Mouse (Mus musculus) cerebellum, adult 18-20 months (tissue): ENCODE data around the gene Tmem235.

ENCODE experiments used
- DNase-seq, 2 experiments: peaks; one replicate each; pipeline ENCODE4 v3.0.0; 2021

Tmem235 gene

DNA sequence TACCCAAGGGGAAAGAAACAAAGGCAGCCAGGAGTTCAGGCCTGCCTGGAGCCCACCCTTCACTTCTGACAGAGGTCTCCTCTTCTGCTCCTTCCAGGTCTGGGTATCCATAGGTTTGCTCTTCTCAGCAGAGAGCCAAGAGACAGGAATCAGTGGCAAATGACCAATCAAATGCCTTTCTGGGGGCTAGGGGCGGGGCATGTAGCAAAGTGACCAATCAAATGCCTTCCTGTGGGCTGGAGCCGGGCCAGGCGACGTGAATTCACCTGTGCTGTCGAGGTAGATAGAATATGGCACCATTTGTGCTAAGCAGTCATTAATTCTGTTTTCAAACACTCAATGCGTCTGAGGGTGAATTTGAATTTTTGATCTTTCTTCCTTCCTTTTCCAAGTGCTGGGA lies 31.6 kb downstream of the Tmem235 start:
- no peak for DNase-seq

GRCm38 (mm10) chr11:117894676-117895075 lies 34.1 kb downstream of the Tmem235 start:
- no peak for DNase-seq

GRCm38 (mm10) chr11:117896533-117896932 lies 36.0 kb downstream of the Tmem235 start:
- no peak for DNase-seq

GRCm38 (mm10) chr11:117902282-117902681 lies 41.7 kb downstream of the Tmem235 start:
- no peak for DNase-seq

GRCm38 (mm10) chr11:117904442-117904841 lies 43.9 kb downstream of the Tmem235 start:
- no peak for DNase-seq

DNA sequence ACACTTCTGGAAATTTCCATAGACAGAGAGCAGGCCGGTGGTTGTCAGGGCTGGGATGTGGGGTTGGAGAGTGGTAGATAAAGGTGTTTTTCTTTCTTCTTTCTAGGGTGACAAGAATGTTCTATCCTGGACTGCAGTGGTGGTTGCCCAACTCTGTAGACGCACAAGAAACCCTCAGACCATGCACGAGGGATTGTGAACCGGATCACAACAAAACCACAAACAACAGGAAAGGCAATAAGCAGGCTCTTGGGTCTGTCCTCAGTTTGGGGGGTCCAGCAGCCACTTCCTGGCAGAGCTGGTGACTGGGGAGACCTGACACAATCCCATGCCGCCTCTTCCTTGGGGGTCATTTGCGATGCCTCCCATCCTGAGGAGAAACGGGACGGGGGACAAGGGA lies 48.8 kb downstream of the Tmem235 start:
- DNase-seq, result no peak

DNA sequence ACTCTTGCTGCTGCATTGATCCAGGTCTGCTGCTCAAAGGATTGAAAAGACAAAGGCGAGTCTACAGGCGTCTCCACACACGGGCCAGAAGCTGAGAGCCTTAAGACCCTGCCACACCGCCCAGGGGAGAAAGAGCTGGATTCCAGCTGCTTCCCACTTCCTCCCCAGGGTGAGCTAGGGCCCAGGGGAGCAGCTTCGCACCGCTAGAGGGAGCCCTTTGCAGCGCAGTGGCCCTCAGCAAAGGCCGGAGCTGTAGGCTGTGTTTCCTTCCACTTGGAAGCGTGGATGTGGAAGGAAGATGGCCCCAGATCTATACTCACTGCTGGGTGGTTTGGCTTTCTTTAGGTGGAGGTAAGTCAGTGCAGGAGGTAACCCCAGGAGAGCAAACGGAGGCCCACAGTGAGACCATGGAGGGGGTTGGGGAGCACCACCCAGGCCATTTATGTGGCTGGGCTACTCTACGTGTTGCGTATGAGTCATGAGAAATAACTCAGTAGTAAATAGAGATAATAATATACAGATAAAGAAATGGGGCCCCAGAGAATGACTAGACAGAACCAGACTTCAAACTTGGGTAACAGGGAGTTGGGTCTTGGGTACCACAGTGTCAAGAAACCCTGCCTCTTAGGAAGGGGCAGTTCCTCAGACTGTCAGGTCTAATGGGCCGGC lies 52.3 kb downstream of the Tmem235 start:
- DNase-seq, result peak; percentile 48 to 62

GRCm38 (mm10) chr11:117914531-117914930 lies 54.0 kb downstream of the Tmem235 start:
- no peak for DNase-seq
